Mouse (Mus musculus): ENCODE measurements around the gene Urah.

Gene Urah

GRCm38 (mm10) chr7:140874224-140874623, 39.4 kb downstream of the Urah start:
- no peak for DNase-seq (ENCODE audit: low spot score in 2 of 2)

DNA sequence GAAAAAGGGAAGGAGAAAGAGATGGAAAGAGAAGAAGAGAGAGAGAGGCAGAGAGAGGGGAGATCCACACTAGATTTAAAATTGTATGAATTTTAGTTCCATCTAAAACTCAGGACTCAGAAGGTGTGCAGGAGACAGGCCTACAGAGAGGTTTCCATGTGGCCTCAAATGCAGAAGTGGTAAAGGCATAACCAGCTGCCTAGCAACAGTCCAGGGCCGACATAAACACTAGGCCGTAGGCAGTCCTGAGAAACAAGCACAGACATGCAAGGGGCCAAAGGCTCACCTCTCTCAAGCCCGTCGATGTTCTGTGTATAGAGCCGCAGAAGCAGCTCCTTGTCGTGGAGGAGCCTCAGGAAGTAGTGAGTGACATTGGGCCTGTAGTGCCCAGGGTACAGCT, 42.5 kb downstream of the Urah start:
- peak in 1 of 2 experiments; percentile 13 for DNase-seq (ENCODE audit: low spot score in 2 of 2)

DNA sequence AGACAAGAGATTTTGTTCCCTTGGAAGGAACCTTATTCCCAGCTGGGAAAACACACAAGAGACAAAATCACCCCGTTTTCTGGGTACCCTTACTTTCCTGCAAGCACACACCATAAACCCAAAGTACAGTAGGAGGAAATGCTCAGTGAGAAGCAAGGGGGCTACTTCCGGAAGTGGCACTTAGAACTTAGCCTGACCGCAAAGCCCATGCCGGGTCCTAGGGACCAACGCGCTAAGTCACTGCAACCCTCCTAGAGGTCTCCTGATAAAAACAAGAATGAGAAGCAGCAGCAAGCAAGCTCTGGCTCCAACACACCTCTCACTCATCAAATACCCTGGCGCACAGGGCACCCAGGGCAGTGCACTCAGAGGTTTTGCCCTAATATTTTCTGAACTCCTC, 44.5 kb downstream of the Urah start:
- DNase-seq (ENCODE audit: low spot score in 2 of 2), result peak; percentile 13 to 46

DNA sequence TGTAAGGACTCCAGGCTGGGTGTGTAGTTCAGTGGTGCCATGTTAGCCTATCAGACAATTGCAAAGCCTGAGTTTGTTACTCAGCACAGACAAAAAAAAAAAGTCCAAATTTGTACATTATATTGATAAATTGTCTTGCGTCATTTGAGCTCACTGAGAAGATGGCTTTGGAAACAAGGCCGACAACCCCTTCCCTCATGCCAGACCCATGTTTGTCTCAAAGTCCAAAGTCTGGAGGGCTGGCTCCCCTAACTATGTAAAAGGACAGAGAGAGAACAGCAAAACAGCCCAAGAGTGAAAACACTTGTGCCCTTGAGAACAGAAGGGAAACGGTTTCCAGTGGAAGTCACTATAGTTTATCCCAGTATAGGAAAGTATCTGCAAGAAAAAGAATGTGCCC, 45.6 kb downstream of the Urah start:
- DNase-seq (ENCODE audit: low spot score in 2 of 2), result no peak

- DNase-seq (ENCODE audit: low spot score in 2 of 2), result no peak
Measured at GRCm38 (mm10) chr7:140880865-140881515, 46.2 kb downstream of the Urah start.

DNA sequence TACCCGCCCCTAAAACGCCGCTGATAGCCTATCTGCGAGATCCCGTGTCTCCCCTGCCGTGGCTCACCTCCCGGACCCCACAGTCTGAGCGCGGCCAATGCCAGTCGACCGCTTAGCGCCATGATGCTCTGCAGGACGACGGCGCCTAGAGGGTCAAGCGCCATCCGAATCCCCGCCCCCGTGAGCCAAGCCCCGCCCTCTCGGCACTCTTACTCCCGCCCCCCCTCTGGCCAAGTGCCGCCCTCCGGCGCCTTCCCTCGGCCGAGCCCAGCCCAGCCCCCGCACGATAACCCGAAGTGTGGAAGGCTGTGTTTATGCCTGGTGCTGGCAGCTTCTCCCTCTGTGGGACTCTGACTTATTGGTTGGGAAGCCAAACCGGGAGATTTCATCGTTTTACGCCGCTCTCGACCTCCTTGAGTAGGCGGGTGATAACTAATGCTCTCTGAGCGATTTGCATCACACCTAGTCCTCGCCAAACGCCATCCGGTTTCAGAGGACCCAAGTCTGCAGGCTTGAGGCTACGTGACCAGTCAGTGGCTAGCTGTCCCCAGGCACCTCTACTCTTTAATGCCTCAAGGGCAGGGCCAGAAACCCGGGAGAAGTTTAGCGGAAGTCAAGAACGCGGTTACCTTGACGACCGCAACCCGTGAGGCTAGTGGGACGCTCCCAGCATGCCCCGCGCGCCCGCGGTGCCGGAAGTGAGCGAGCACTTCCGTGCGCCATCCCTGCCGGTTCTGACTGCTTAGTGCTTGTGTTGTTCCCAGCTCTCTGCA, 47.1 kb downstream of the Urah start, which contains the start of the genes Psmd13 and Sirt3:
Gene Psmd13, plus strand, starts transcription at position 273 of the 773 bp plus-strand sequence.
Gene Sirt3, minus strand, starts transcription at position 614 of the 773 bp plus-strand sequence.
- DNase-seq (ENCODE audit: low spot score in 2 of 2), result peak; percentile 90

- no peak for DNase-seq (ENCODE audit: low spot score in 2 of 2)
Measured at GRCm38 (mm10) chr7:140882469-140882803, 47.6 kb downstream of the Urah start.
